9 mouse cellular contexts compared by ENCODE assay signal in the genomic region with DNA sequence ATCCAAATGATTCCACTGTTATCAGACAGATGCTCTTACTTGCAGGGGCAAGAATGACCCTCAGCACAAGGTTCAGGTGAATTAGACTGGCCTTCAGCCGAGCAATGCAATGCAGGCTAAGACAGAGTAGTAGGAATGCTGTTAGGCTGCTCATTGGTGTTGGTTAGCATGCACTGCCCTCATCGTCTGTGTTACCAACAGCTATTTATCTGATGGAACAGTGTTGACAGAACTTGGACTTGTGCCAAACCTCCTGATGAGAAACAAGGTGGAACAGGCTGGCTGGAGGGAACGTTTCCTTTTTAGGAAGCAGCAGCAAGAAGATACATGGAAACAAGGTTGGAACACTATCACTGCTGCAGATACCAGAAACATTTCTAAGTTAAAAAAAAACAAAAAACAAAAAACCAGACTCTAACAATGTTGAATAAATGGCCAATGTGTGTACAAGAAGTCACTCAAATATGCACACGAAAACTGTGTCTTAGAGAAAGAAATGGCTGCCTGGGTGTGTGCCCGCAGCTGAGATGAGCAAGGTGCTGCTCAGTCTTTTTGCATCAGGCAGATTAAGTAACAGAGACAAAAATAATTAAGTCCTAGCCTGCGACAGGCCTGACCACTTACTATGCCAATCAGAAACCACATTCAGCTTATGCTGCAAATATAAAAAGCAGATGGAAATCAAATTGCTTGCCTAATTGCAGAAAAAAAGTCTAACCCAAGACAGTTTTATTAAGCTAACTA.
DNase-seq lines count a peak whose midpoint lies in the region; ATAC-seq lines count a peak whose summit lies in the region.
"Had no signal": no experiment of that assay in that cellular context is flagged by ENCODE, and none has a peak within 500 bp of the region (broad histone marks: within the 10 kb centered on the region; RNA-seq: fewer than 3 reads in every experiment).

No protein-coding gene starts in this region.

- WGBS in heart, embryonic 13.5 days, result 27% methylated on average over 6 of the region's 6 CpGs
- 48% methylated on average over 6 of the region's 6 CpGs for WGBS in neural tube, embryonic 14.5 days

- peak overlapping the region; percentile 44; the same call in 1 of the 2 replicates for H3K9ac ChIP-seq in heart, embryonic 13.5 days
- no peak overlapping the region for H3K9ac ChIP-seq in neural tube, embryonic 14.5 days (replicated peaks; ENCODE audit: low read depth, low read length)

- H3K9me3 ChIP-seq in heart, embryonic 13.5 days, result no peaks in the 10 kb centered on the region
- no peaks in the 10 kb centered on the region for H3K9me3 ChIP-seq in neural tube, embryonic 14.5 days (ENCODE audit: control insufficient read depth, low read length)

- H3K4me3 ChIP-seq in heart, embryonic 13.5 days, result no peak overlapping the region
- H3K4me3 ChIP-seq in neural tube, embryonic 14.5 days (ENCODE audit: low read depth, low read length), result no peak overlapping the region

- DNase-seq in embryo, embryonic 10 days (ENCODE audit: low spot score), result peak; percentile 32
- DNase-seq in embryo, embryonic 9.5 days (ENCODE audit: extremely low spot score), result no peak
- DNase-seq in 416B (ENCODE audit: low read depth), result peak; percentile 55
- DNase-seq in cerebellum, postnatal 25 days, result peak; percentile 78 to 88
- DNase-seq in layer of hippocampus, adult 8-10 months (ENCODE audit: low spot score in 2 of 2), result peak; percentile 25 to 29
- no peak for DNase-seq in c-Kit-positive CD71-positive TER-119-positive erythroid progenitor cells, embryonic 14.5 days (ENCODE audit: low spot score)

- peak; percentile 89 for ATAC-seq in heart, embryonic 13.5 days (ENCODE audit: extremely low read depth, insufficient number of reproducible peaks, low FRiP score, low TSS enrichment)
- ATAC-seq in neural tube, embryonic 14.5 days (ENCODE audit: low read depth), result peak; percentile 86

- no peaks in the 10 kb centered on the region for H3K36me3 ChIP-seq in heart, embryonic 13.5 days
- H3K36me3 ChIP-seq in neural tube, embryonic 14.5 days (ENCODE audit: control insufficient read depth, insufficient read depth, low read length), result no peaks in the 10 kb centered on the region

- peak overlapping the region; percentile 36 for H3K4me2 ChIP-seq in heart, embryonic 13.5 days
- H3K4me2 ChIP-seq in neural tube, embryonic 14.5 days (ENCODE audit: low read depth, low read length), result no peak overlapping the region

- H3K27me3 ChIP-seq in heart, embryonic 13.5 days (replicated peaks), result no peaks in the 10 kb centered on the region
- H3K27me3 ChIP-seq in neural tube, embryonic 14.5 days (ENCODE audit: control insufficient read depth, insufficient read depth, low read length), result no peaks in the 10 kb centered on the region
- H3K27me3 ChIP-seq: CH12.LX had no signal

- H3K4me1 ChIP-seq in heart, embryonic 13.5 days, result peaks cover 34% of the 10 kb centered on the region
- 0 out of 2 replicates have a peak, but pooled peaks cover 2% of the 10 kb centered on the region for H3K4me1 ChIP-seq in neural tube, embryonic 14.5 days (ENCODE audit: control insufficient read depth, insufficient read depth, low read length)

- H3K27ac ChIP-seq in heart, embryonic 13.5 days (replicated peaks), result peak overlapping the region; percentile 93
- H3K27ac ChIP-seq in neural tube, embryonic 14.5 days (ENCODE audit: low read depth, low read length), result no peak overlapping the region; the same call in 1 of the 2 replicates

Comparison
In these comparisons a context has a peak if more than half of its experiments do, and no peak if none do; other contexts are left out.
1. DNase-seq: peak in embryo, embryonic 10 days (single experiment), 416B (single experiment), cerebellum, postnatal 25 days (2 of 2) and layer of hippocampus, adult 8-10 months (2 of 2); none in embryo, embryonic 9.5 days (single experiment) and c-Kit-positive CD71-positive TER-119-positive erythroid progenitor cells, embryonic 14.5 days (single experiment).